Mouse (Mus musculus) myocyte (in vitro differentiated cells): ENCODE results near the gene Oard1. TPM values are rescaled to one million over a fixed set of nuclear protein-coding genes. Genes with fewer than 3 reads are reported as not detected.
A peak's percentile ranks its signal among the peaks of the same experiment; 100 is the strongest.

ENCODE experiments used
- H3K27me3 ChIP-seq: one replicate; pipeline ENCODE4 v1.6.1; 2011; ENCODE audit not compliant: control insufficient read depth, insufficient read depth, insufficient read length
- H3K36me3 ChIP-seq: one replicate; pipeline ENCODE4 v1.6.1; 2011; ENCODE audit not compliant: control insufficient read depth, insufficient read depth
- H3K4me2 ChIP-seq: one replicate; pipeline ENCODE4 v1.6.1; 2011; ENCODE audit warnings: low read depth, control low read depth
- H3K4me3 ChIP-seq: one replicate; pipeline ENCODE4 v1.5.1; 2011; ENCODE audit warnings: mild to moderate bottlenecking, control low read depth, moderate library complexity
- H3K79me2 ChIP-seq: one replicate; pipeline ENCODE4 v1.6.1; 2011; ENCODE audit not compliant: control insufficient read depth, insufficient read depth
- H3ac ChIP-seq: one replicate; pipeline ENCODE4 v1.6.1; 2011; ENCODE audit not compliant: control insufficient read depth, insufficient read length
- CEBPB ChIP-seq: IDR thresholded peaks from 2 replicates; pipeline ENCODE4 v1.6.1; 2011; ENCODE audit warnings: mild to moderate bottlenecking, moderate library complexity; ENCODE audit not compliant: poor library complexity, insufficient read depth, severe bottlenecking
- E2F4 ChIP-seq: IDR thresholded peaks from one replicate; pipeline ENCODE4 v1.6.1; 2011; ENCODE audit warnings: mild to moderate bottlenecking, control low read depth, moderate library complexity; ENCODE audit not compliant: insufficient read depth
- MAX ChIP-seq: IDR thresholded peaks from one replicate; pipeline ENCODE4 v1.6.1; 2011; ENCODE audit warnings: low read depth, mild to moderate bottlenecking, control low read depth
- MYOD1 ChIP-seq, 3 experiments: IDR thresholded peaks; one replicate each; pipeline ENCODE4 v1.6.1; 2011; ENCODE audit warnings: control low read depth in 2 of 3, low read depth in 2 of 3, mild to moderate bottlenecking in 2 of 3, moderate library complexity in 1 of 3; ENCODE audit not compliant: insufficient read length in 2 of 3, control insufficient read depth in 1 of 3
- MYOG ChIP-seq, 3 experiments: IDR thresholded peaks; one replicate each; pipeline ENCODE4 v1.6.1; 2011; ENCODE audit warnings: control low read depth in 2 of 3, low read depth in 2 of 3, mild to moderate bottlenecking in 2 of 3; ENCODE audit not compliant: insufficient read length in 2 of 3, control insufficient read depth in 1 of 3, insufficient read depth in 1 of 3
- POLR2A ChIP-seq: IDR thresholded peaks from one replicate; pipeline ENCODE4 v1.6.1; 2011; ENCODE audit warnings: low read depth, mild to moderate bottlenecking, control low read depth, moderate library complexity; ENCODE audit not compliant: insufficient read length
- POLR2AphosphoS2 ChIP-seq: IDR thresholded peaks from one replicate; pipeline ENCODE4 v1.6.1; 2011; ENCODE audit warnings: low read depth, control low read depth; ENCODE audit not compliant: insufficient read length
- REST ChIP-seq: IDR thresholded peaks from one replicate; pipeline ENCODE4 v1.6.1; 2011; ENCODE audit warnings: mild to moderate bottlenecking, control low read depth, moderate library complexity; ENCODE audit not compliant: insufficient read depth, insufficient read length
- SRF ChIP-seq: IDR thresholded peaks from one replicate; pipeline ENCODE4 v1.6.1; 2011; ENCODE audit warnings: low read depth; ENCODE audit not compliant: control insufficient read depth, insufficient read length
- TCF12 ChIP-seq: IDR thresholded peaks from one replicate; pipeline ENCODE4 v1.6.1; 2011; ENCODE audit warnings: mild to moderate bottlenecking, control low read depth; ENCODE audit not compliant: poor library complexity, insufficient read depth, severe bottlenecking
- TCF3 ChIP-seq: IDR thresholded peaks from one replicate; pipeline ENCODE4 v1.6.1; 2011; ENCODE audit warnings: low read depth, control low read depth; ENCODE audit not compliant: insufficient read length
- USF1 ChIP-seq: IDR thresholded peaks from one replicate; pipeline ENCODE4 v1.6.1; 2011; ENCODE audit warnings: low read depth, mild to moderate bottlenecking, control low read depth, moderate library complexity
- polyA plus RNA-seq: library from polyadenylated mRNA; unstranded; fragments of >200 nt; fragmentation: generic; extraction: Trizol; gene quantifications from one replicate; pipeline ENCODE4 v1.2.1, GENCODE M21; 2012; ENCODE audit warnings: missing spikeins

Gene Oard1
- polyA plus RNA-seq, 1 experiment = 7.5 TPM

GRCm38 (mm10) chr17:48418781-48419180 lies 9.0 kb downstream of the Oard1 start:
- TF ChIP-seq MYOG (IDR thresholded peaks at IDR 0.05; ENCODE audit: control insufficient read depth in 1 of 3, insufficient read depth in 1 of 3, insufficient read length in 2 of 3, low read depth in 2 of 3) = no peak
- TF ChIP-seq REST = no peak
- no peak for TF ChIP-seq E2F4
- no peak for TF ChIP-seq TCF3
- TF ChIP-seq CEBPB = no peak
- TF ChIP-seq USF1 = no peak
- no peak for TF ChIP-seq MYOD1 (IDR thresholded peaks at IDR 0.05; ENCODE audit: control insufficient read depth in 1 of 3, insufficient read length in 2 of 3, low read depth in 2 of 3)
- TF ChIP-seq SRF = no peak
- TF ChIP-seq POLR2AphosphoS2 = no peak
- TF ChIP-seq TCF12 = no peak
- no peak for TF ChIP-seq MAX
- TF ChIP-seq POLR2A = no peak
- no peak overlapping the region for H3K4me3 ChIP-seq
- no peak overlapping the region for H3ac ChIP-seq
- H3K79me2 ChIP-seq = no peaks in the 10 kb centered on the region
- H3K27me3 ChIP-seq = no peaks in the 10 kb centered on the region
- no peak overlapping the region for H3K4me2 ChIP-seq
- H3K36me3 ChIP-seq = peaks cover 21% of the 10 kb centered on the region

GRCm38 (mm10) chr17:48419571-48419970 lies 9.8 kb downstream of the Oard1 start:
- H3K4me3 ChIP-seq = no peak overlapping the region
- peaks cover 20% of the 10 kb centered on the region for H3K36me3 ChIP-seq
- TF ChIP-seq TCF3 (no peak), REST (no peak), MAX (no peak), MYOG (IDR thresholded peaks at IDR 0.05; ENCODE audit: control insufficient read depth in 1 of 3, insufficient read depth in 1 of 3, insufficient read length in 2 of 3, low read depth in 2 of 3) (no peak), MYOD1 (IDR thresholded peaks at IDR 0.05; ENCODE audit: control insufficient read depth in 1 of 3, insufficient read length in 2 of 3, low read depth in 2 of 3) (no peak), POLR2A (no peak), USF1 (no peak), SRF (no peak), E2F4 (no peak), TCF12 (no peak), POLR2AphosphoS2 (no peak), CEBPB (no peak)
- H3K4me2 ChIP-seq = no peak overlapping the region
- H3K79me2 ChIP-seq = no peaks in the 10 kb centered on the region
- H3K27me3 ChIP-seq = no peaks in the 10 kb centered on the region
- H3ac ChIP-seq = no peak overlapping the region

- TF ChIP-seq SRF = no peak
- no peak for TF ChIP-seq MAX
- no peak overlapping the region for H3K4me2 ChIP-seq
- H3K79me2 ChIP-seq = peaks cover 8% of the 10 kb centered on the region
- H3ac ChIP-seq = no peak overlapping the region
- no peak overlapping the region for H3K4me3 ChIP-seq
- peaks cover 4% of the 10 kb centered on the region for H3K36me3 ChIP-seq
- no peaks in the 10 kb centered on the region for H3K27me3 ChIP-seq
Measured at GRCm38 (mm10) chr17:48424237-48424636, 14.4 kb downstream of the Oard1 start.

GRCm38 (mm10) chr17:48425823-48426612 lies 16.2 kb downstream of the Oard1 start:
- TF ChIP-seq TCF3 (no peak), USF1 (no peak), MYOG (IDR thresholded peaks at IDR 0.05; ENCODE audit: control insufficient read depth in 1 of 3, insufficient read depth in 1 of 3, insufficient read length in 2 of 3, low read depth in 2 of 3) (peak in 2 of 3 experiments; percentile 10 to 68), MYOD1 (IDR thresholded peaks at IDR 0.05; ENCODE audit: control insufficient read depth in 1 of 3, insufficient read length in 2 of 3, low read depth in 2 of 3) (peak in 2 of 3 experiments; percentile 29 to 74)
- Histone ChIP-seq H3ac (no peak overlapping the region), H3K4me3 (no peak overlapping the region), H3K79me2 (peaks cover 8% of the 10 kb centered on the region), H3K4me2 (peak overlapping the region; percentile 45), H3K27me3 (no peaks in the 10 kb centered on the region), H3K36me3 (peaks cover 4% of the 10 kb centered on the region)

- Histone ChIP-seq H3K27me3 (no peaks in the 10 kb centered on the region), H3K36me3 (peaks cover under 1% of the 10 kb centered on the region), H3K79me2 (peaks cover 8% of the 10 kb centered on the region), H3ac (no peak overlapping the region), H3K4me2 (peak overlapping the region; percentile 24), H3K4me3 (no peak overlapping the region)
- no peak for TF ChIP-seq POLR2AphosphoS2
- no peak for TF ChIP-seq SRF
Measured at GRCm38 (mm10) chr17:48426991-48427750, 17.4 kb downstream of the Oard1 start.
